Mouse (Mus musculus) hindbrain, embryonic 12.5 days (tissue): ENCODE measurements around the gene Gm3259. TPM values are rescaled to one million over a fixed set of nuclear protein-coding genes. Genes with fewer than 3 reads are reported as not detected.
"Not testable (repeated sequence)": the region's sequence is repeated elsewhere in the genome, so short reads cannot be mapped to it uniquely, and the experiment has no call there.

Experiments used
- ATAC-seq: fragments of 200-750 bp; cut with Nextera tagmentation; 2 replicates; pipeline ENCODE4 v1.8.0; 2017; ENCODE audit warnings: moderate TSS enrichment; ENCODE audit not compliant: low FRiP score
- H3K27ac ChIP-seq: fragments of 300-500 bp; sonication (generic); 2 replicates; pipeline ENCODE4 v1.5.1; 2016; ENCODE audit warnings: mild to moderate bottlenecking
- H3K27me3 ChIP-seq: fragments of 300-500 bp; sonication (generic); 2 replicates; pipeline ENCODE4 v1.6.1; 2016; ENCODE audit warnings: mild to moderate bottlenecking
- H3K36me3 ChIP-seq: fragments of 300-500 bp; sonication (generic); 2 replicates; pipeline ENCODE4 v1.6.1; 2016; ENCODE audit warnings: mild to moderate bottlenecking
- H3K4me1 ChIP-seq: fragments of 300-500 bp; sonication (generic); 2 replicates; pipeline ENCODE4 v1.6.1; 2016
- H3K4me2 ChIP-seq: fragments of 300-500 bp; sonication (generic); replicated peaks from 2 replicates; pipeline ENCODE4 v1.6.1; 2016; ENCODE audit warnings: mild to moderate bottlenecking
- H3K4me3 ChIP-seq: fragments of 300-500 bp; sonication (generic); 2 replicates; pipeline ENCODE4 v1.5.1; 2016; ENCODE audit warnings: mild to moderate bottlenecking
- H3K9ac ChIP-seq: fragments of 300-500 bp; sonication (generic); 2 replicates; pipeline ENCODE4 v1.6.1; 2016; ENCODE audit warnings: mild to moderate bottlenecking, moderate library complexity
- H3K9me3 ChIP-seq: fragments of 300-500 bp; sonication (generic); replicated peaks from 2 replicates; pipeline ENCODE4 v1.6.1; 2016; ENCODE audit warnings: mild to moderate bottlenecking
- WGBS: fragments of 180-500 bp; shearing (Covaris S2); methylation state at CpG from one replicate; pipeline ENCODE4 v1.1.7; 2016; 5-methylcytosine and 5-hydroxymethylcytosine counted together
- polyA plus RNA-seq: library from polyadenylated mRNA; unstranded; fragments of >200 nt; fragmentation: Nextera tagmentation; extraction: Ambion mirVana; gene quantifications from 2 replicates; pipeline ENCODE4 v1.2.1, GENCODE M21; 2016

Gene Gm3259
- not detected in 2 replicates for polyA plus RNA-seq

- not testable (repeated sequence) for H3K4me2 ChIP-seq, H3K4me3 ChIP-seq, H3K36me3 ChIP-seq, H3K4me1 ChIP-seq, H3K27ac ChIP-seq, H3K27me3 ChIP-seq, H3K9ac ChIP-seq, ATAC-seq, H3K9me3 ChIP-seq
- 77% methylated on average over 2 of the region's 2 CpGs for WGBS
Observed at GRCm38 (mm10) chr5:95305611-95306010, at the start of gene Gm3259. Gm3259 (plus strand) TSS chr5:95305911.

- H3K36me3 ChIP-seq, H3K9ac ChIP-seq, ATAC-seq, H3K4me3 ChIP-seq, H3K4me2 ChIP-seq, H3K27ac ChIP-seq, H3K9me3 ChIP-seq, H3K27me3 ChIP-seq, H3K4me1 ChIP-seq: not testable (repeated sequence)
- no CpG with 5 or more reads among the region's 1 CpGs for WGBS
Observed at GRCm38 (mm10) chr5:95272668-95273067, 33.0 kb upstream of the Gm3259 start, which contains the start of gene Gm10424. Gm10424 (minus strand) TSS chr5:95272768.

Other genes with a start within 250 kb of the Gm3259 start
- not detected in 2 replicates for gene Gm7942, start 199.0 kb upstream of the Gm3259 start, polyA plus RNA-seq
- gene Gm16513, start 123.3 kb upstream of the Gm3259 start, polyA plus RNA-seq = not detected in 2 replicates
- gene Gm10424, start 33.1 kb upstream of the Gm3259 start, polyA plus RNA-seq = not detected in 2 replicates
- not detected in 2 replicates for gene D5Ertd577e, start 150.9 kb downstream of the Gm3259 start, polyA plus RNA-seq
- gene Gm3286, start 204.8 kb downstream of the Gm3259 start, polyA plus RNA-seq = not detected in 2 replicates